Mouse (Mus musculus) common myeloid progenitor, adult 5-6 weeks (primary cell): ENCODE data around the gene Itgb3bp. TPM values are rescaled to one million over a fixed set of nuclear protein-coding genes. Genes with fewer than 3 reads are reported as not detected.

Source experiments
- ATAC-seq: replicated peaks from 2 replicates; pipeline ENCODE4 v1.8.0; 2016; ENCODE audit warnings: low read depth, mild to moderate bottlenecking, moderate TSS enrichment, inconsistent platforms; ENCODE audit not compliant: poor library complexity, severe bottlenecking
- total RNA-seq: library from RNA; stranded (forward); fragments of 200-1000, 187-1606 nt; gene quantifications from 2 replicates; pipeline ENCODE4 v1.2.3, GENCODE M21; 2017

Gene Itgb3bp
- total RNA-seq, 1 experiment from 2014 or later = 24.0 TPM

GRCm38 (mm10) chr4:99752426-99752825, 177.2 kb downstream of the Itgb3bp start:
- ATAC-seq = no peak

DNA sequence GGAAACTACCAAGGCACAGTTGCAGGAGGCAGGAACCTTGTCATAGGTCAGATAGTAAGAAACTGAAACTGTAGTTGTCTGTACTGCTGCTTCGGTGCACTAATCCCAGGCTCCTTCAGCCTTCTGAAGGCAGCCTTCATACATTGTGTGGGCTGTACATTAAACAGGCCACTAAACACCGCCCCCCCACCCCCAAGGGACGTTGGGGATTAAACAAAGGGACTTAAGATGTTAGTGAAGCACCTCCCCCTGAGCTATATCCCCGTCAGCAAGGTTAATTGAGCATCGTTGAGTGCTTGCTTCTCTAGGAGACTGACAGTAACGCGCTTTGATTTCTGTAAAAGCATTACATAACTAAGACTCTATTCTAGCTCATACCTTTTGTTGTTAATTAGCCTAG, 189.8 kb downstream of the Itgb3bp start:
- no peak for ATAC-seq

DNA sequence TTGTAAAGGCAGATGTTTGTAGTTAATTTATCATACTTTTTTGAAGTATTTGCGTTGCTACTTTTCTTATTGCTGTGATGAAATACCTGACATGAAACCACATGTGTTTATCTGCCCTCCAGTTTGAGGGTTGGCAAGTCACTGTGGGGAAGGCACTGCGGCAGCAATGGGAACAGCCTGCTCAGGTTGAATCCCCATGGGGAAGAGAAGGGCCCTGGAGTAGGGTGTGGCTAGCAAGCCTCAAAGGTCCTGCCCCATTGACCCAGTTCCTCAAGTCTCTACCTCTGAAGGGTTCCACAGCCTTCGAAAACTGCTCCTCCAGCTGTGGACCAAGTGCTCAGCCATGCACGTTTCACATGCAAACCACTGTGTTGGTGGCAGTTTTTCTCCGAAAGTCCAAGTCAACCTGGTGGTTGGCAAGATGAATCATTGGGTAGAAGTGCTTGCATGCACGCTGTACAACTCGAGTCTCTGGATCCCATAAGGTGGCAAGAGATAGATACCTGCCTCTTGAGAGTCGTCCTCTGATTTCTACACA, 203.6 kb downstream of the Itgb3bp start:
- peak; percentile 69; the same call in 1 of the 2 replicates for ATAC-seq

- no peak for ATAC-seq
Observed at GRCm38 (mm10) chr4:99724331-99724730, 205.3 kb downstream of the Itgb3bp start.

- no peak for ATAC-seq
Observed at GRCm38 (mm10) chr4:99717905-99718304, 211.7 kb downstream of the Itgb3bp start.

GRCm38 (mm10) chr4:99715783-99716416, 213.7 kb downstream of the Itgb3bp start:
- ATAC-seq = peak; percentile 21

Other genes with a start within 250 kb of the Itgb3bp start
- 9.9 and 12.3 TPM in 2 replicates for gene Alg6, start 214.1 kb downstream of the Itgb3bp start, total RNA-seq
- 10.7 and 13.8 TPM in 2 replicates for gene Efcab7, start 100.6 kb downstream of the Itgb3bp start, total RNA-seq
- gene Pgm1, start 399 bp downstream of the Itgb3bp start, total RNA-seq = 23.4 and 25.9 TPM in 2 replicates
- under 0.01 TPM in 1 of 2 replicates, not detected in the other for gene Ror1, start 166.0 kb upstream of the Itgb3bp start, total RNA-seq